Mouse (Mus musculus): ENCODE results near the gene Capzb.

The Capzb gene

GRCm38 (mm10) chr4:139179731-139180625, 12.7 kb upstream of the Capzb start:
- DNase-seq (ENCODE audit: extremely low read depth, low read depth, low spot score): no peak

GRCm38 (mm10) chr4:139182511-139182910, 10.2 kb upstream of the Capzb start:
- DNase-seq (ENCODE audit: extremely low read depth, low read depth, low spot score): no peak

- no peak for DNase-seq (ENCODE audit: extremely low read depth, low read depth, low spot score)
Observed at GRCm38 (mm10) chr4:139185766-139186442, 6.8 kb upstream of the Capzb start.

GRCm38 (mm10) chr4:139187930-139188329, 4.8 kb upstream of the Capzb start:
- DNase-seq (ENCODE audit: extremely low read depth, low read depth, low spot score): no peak

GRCm38 (mm10) chr4:139191605-139192498, 847 bp upstream of the Capzb start:
- DNase-seq (ENCODE audit: extremely low read depth, low read depth, low spot score): no peak

GRCm38 (mm10) chr4:139193176-139194093, 736 bp downstream of the Capzb start:
- DNase-seq (ENCODE audit: extremely low read depth, low read depth, low spot score): no peak

GRCm38 (mm10) chr4:139195101-139195500, 2.4 kb downstream of the Capzb start:
- no peak for DNase-seq (ENCODE audit: extremely low read depth, low read depth, low spot score)

- DNase-seq (ENCODE audit: extremely low read depth, low read depth, low spot score): no peak
Observed at GRCm38 (mm10) chr4:139196464-139196863, 3.8 kb downstream of the Capzb start.

- no peak for DNase-seq (ENCODE audit: extremely low read depth, low read depth, low spot score)
Observed at GRCm38 (mm10) chr4:139196949-139197348, 4.2 kb downstream of the Capzb start.

- no peak for DNase-seq (ENCODE audit: extremely low read depth, low read depth, low spot score)
Observed at GRCm38 (mm10) chr4:139197453-139197852, 4.8 kb downstream of the Capzb start.

- no peak for DNase-seq (ENCODE audit: extremely low read depth, low read depth, low spot score)
Observed at GRCm38 (mm10) chr4:139198004-139198689, 5.4 kb downstream of the Capzb start.

GRCm38 (mm10) chr4:139199126-139199525, 6.4 kb downstream of the Capzb start:
- no peak for DNase-seq (ENCODE audit: extremely low read depth, low read depth, low spot score)

GRCm38 (mm10) chr4:139199703-139200340, 7.1 kb downstream of the Capzb start:
- no peak for DNase-seq (ENCODE audit: extremely low read depth, low read depth, low spot score)

- no peak for DNase-seq (ENCODE audit: extremely low read depth, low read depth, low spot score)
Observed at GRCm38 (mm10) chr4:139200946-139201345, 8.2 kb downstream of the Capzb start.

- DNase-seq (ENCODE audit: extremely low read depth, low read depth, low spot score): no peak
Observed at GRCm38 (mm10) chr4:139202556-139202955, 9.9 kb downstream of the Capzb start.

- DNase-seq (ENCODE audit: extremely low read depth, low read depth, low spot score): no peak
Observed at GRCm38 (mm10) chr4:139203381-139203780, 10.7 kb downstream of the Capzb start.

- no peak for DNase-seq (ENCODE audit: extremely low read depth, low read depth, low spot score)
Observed at GRCm38 (mm10) chr4:139205842-139206241, 13.1 kb downstream of the Capzb start.

- no peak for DNase-seq (ENCODE audit: extremely low read depth, low read depth, low spot score)
Observed at GRCm38 (mm10) chr4:139206353-139207045, 13.8 kb downstream of the Capzb start.

Measured in fat pad, adult 2 months (tissue).